Mouse (Mus musculus): ENCODE measurements at regions not wholly inside any gene's neighbourhood (a gene's known extent, or its start where the extent isn't known, plus 50 kb on each side); places are given as distances from the start of the nearest gene placed in this dataset.

- no peaks in the 10 kb centered on the region for H3K27me3 ChIP-seq (replicated peaks; ENCODE audit: control insufficient read depth, insufficient read depth, low read length)
- no peak overlapping the region for H3K4me2 ChIP-seq (ENCODE audit: low read length)
- H3K4me3 ChIP-seq (ENCODE audit: low read depth, low read length), result no peak overlapping the region
- DNase-seq (ENCODE audit: low spot score), result peak; percentile 55
- 32% methylated on average over 6 of the region's 6 CpGs for WGBS
- H3K9ac ChIP-seq (ENCODE audit: low read length), result no peak overlapping the region
- peaks cover 7% of the 10 kb centered on the region for H3K4me1 ChIP-seq (ENCODE audit: control insufficient read depth, insufficient read depth, low read length)
- peak; percentile 44; the same call in 1 of the 2 replicates for ATAC-seq
- no peaks in the 10 kb centered on the region for H3K36me3 ChIP-seq (ENCODE audit: control insufficient read depth, insufficient read depth, low read length)
- H3K9me3 ChIP-seq (replicated peaks; ENCODE audit: control insufficient read depth, low read length), result no peaks in the 10 kb centered on the region
- H3K27ac ChIP-seq (ENCODE audit: low read depth, low read length), result no peak overlapping the region
Measured at GRCm38 (mm10) chr1:76065783-76066182, 519.7 kb downstream of the Slc4a3 start.

DNA sequence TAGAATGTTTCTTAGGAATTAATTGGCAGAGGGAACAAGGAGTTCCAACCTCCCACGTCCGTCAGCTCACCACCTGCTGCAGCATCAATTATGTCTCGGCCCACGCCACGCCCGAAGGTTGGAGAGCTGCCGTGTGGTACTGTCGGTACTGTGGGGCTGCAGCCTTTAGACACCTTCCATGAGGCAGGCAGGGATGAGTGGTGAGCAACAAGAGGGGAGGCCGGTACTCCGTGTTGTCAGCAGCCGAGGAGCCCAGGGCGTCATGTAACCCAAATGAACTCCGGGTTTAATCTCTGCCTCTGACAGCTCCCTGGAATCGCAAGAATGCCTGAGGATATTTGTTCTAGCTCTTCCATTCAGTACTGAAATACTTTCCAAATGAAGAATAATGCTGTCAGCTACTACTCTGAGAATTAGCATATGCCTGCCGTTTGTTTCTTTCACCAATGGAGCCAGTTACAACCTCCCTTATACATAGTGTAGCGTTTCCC, 524.8 kb downstream of the Slc4a3 start:
- peak; percentile 27 for DNase-seq (ENCODE audit: low spot score)
- Histone ChIP-seq H3K4me2 (ENCODE audit: low read length) (no peak overlapping the region), H3K9me3 (replicated peaks; ENCODE audit: control insufficient read depth, low read length) (no peaks in the 10 kb centered on the region), H3K9ac (ENCODE audit: low read length) (no peak overlapping the region), H3K27me3 (replicated peaks; ENCODE audit: control insufficient read depth, insufficient read depth, low read length) (no peaks in the 10 kb centered on the region), H3K27ac (ENCODE audit: low read depth, low read length) (peak overlapping the region; percentile 3; the same call in 1 of the 2 replicates), H3K4me1 (ENCODE audit: control insufficient read depth, insufficient read depth, low read length) (peaks cover 14% of the 10 kb centered on the region), H3K4me3 (ENCODE audit: low read depth, low read length) (no peak overlapping the region), H3K36me3 (ENCODE audit: control insufficient read depth, insufficient read depth, low read length) (no peaks in the 10 kb centered on the region)
- 0 out of 2 replicates have a peak, but pooled peaks have one; percentile 26 for ATAC-seq
- 43% methylated on average over 16 of the region's 16 CpGs for WGBS

- H3K9me3 ChIP-seq (replicated peaks; ENCODE audit: control insufficient read depth, low read length), result no peaks in the 10 kb centered on the region
- DNase-seq (ENCODE audit: low spot score) (peak; percentile 9), ATAC-seq (no peak)
- no peak overlapping the region for H3K9ac ChIP-seq (ENCODE audit: low read length)
- WGBS, result 61% methylated on average over 3 of the region's 3 CpGs
- no peaks in the 10 kb centered on the region for H3K36me3 ChIP-seq (ENCODE audit: control insufficient read depth, insufficient read depth, low read length)
- H3K4me2 ChIP-seq (ENCODE audit: low read length), result 0 out of 2 replicates have a peak overlapping the region, but pooled peaks have one; percentile 28
- no peaks in the 10 kb centered on the region for H3K27me3 ChIP-seq (replicated peaks; ENCODE audit: control insufficient read depth, insufficient read depth, low read length)
- H3K27ac ChIP-seq (ENCODE audit: low read depth, low read length), result 0 out of 2 replicates have a peak overlapping the region, but pooled peaks have one; percentile 6
- H3K4me3 ChIP-seq (ENCODE audit: low read depth, low read length), result no peak overlapping the region
- peaks cover 13% of the 10 kb centered on the region for H3K4me1 ChIP-seq (ENCODE audit: control insufficient read depth, insufficient read depth, low read length)
Measured at GRCm38 (mm10) chr1:76075213-76075612, 529.1 kb downstream of the Slc4a3 start.

GRCm38 (mm10) chr1:76075685-76076455, 529.8 kb downstream of the Slc4a3 start:
- DNase-seq (ENCODE audit: low spot score), result peak; percentile 77
- H3K4me3 ChIP-seq (ENCODE audit: low read depth, low read length), result no peak overlapping the region
- H3K27ac ChIP-seq (ENCODE audit: low read depth, low read length), result peak overlapping the region; percentile 45; the same call in 1 of the 2 replicates
- 6% methylated on average over 10 of the region's 10 CpGs for WGBS
- no peaks in the 10 kb centered on the region for H3K36me3 ChIP-seq (ENCODE audit: control insufficient read depth, insufficient read depth, low read length)
- no peaks in the 10 kb centered on the region for H3K9me3 ChIP-seq (replicated peaks; ENCODE audit: control insufficient read depth, low read length)
- H3K9ac ChIP-seq (ENCODE audit: low read length), result no peak overlapping the region
- no peaks in the 10 kb centered on the region for H3K27me3 ChIP-seq (replicated peaks; ENCODE audit: control insufficient read depth, insufficient read depth, low read length)
- ATAC-seq, result peak; percentile 61
- H3K4me2 ChIP-seq (ENCODE audit: low read length), result peak overlapping the region; percentile 28
- peaks cover 9% of the 10 kb centered on the region for H3K4me1 ChIP-seq (ENCODE audit: control insufficient read depth, insufficient read depth, low read length)

GRCm38 (mm10) chr1:76080241-76080640, 534.2 kb downstream of the Slc4a3 start:
- Histone ChIP-seq H3K4me3 (ENCODE audit: low read depth, low read length) (no peak overlapping the region), H3K27me3 (replicated peaks; ENCODE audit: control insufficient read depth, insufficient read depth, low read length) (no peaks in the 10 kb centered on the region), H3K36me3 (ENCODE audit: control insufficient read depth, insufficient read depth, low read length) (no peaks in the 10 kb centered on the region), H3K27ac (ENCODE audit: low read depth, low read length) (no peak overlapping the region), H3K9ac (ENCODE audit: low read length) (no peak overlapping the region), H3K9me3 (replicated peaks; ENCODE audit: control insufficient read depth, low read length) (no peaks in the 10 kb centered on the region), H3K4me2 (ENCODE audit: low read length) (no peak overlapping the region), H3K4me1 (ENCODE audit: control insufficient read depth, insufficient read depth, low read length) (peaks cover 4% of the 10 kb centered on the region)
- DNase-seq (ENCODE audit: low spot score) (no peak), ATAC-seq (no peak)
- WGBS, result 74% methylated on average over 6 of the region's 6 CpGs

GRCm38 (mm10) chr1:76081700-76082099, 535.6 kb downstream of the Slc4a3 start:
- no peak for ATAC-seq
- H3K27ac ChIP-seq (ENCODE audit: low read depth, low read length), result no peak overlapping the region

GRCm38 (mm10) chr1:76083273-76084036, 537.4 kb downstream of the Slc4a3 start:
- no peaks in the 10 kb centered on the region for H3K9me3 ChIP-seq (replicated peaks; ENCODE audit: control insufficient read depth, low read length)
- ATAC-seq, result no peak
- no peak for DNase-seq (ENCODE audit: low spot score)
- H3K36me3 ChIP-seq (ENCODE audit: control insufficient read depth, insufficient read depth, low read length), result no peaks in the 10 kb centered on the region
- H3K27ac ChIP-seq (ENCODE audit: low read depth, low read length), result no peak overlapping the region
- no peak overlapping the region for H3K4me3 ChIP-seq (ENCODE audit: low read depth, low read length)
- no peaks in the 10 kb centered on the region for H3K27me3 ChIP-seq (replicated peaks; ENCODE audit: control insufficient read depth, insufficient read depth, low read length)
- 98% methylated on average over 3 of the region's 3 CpGs for WGBS
- H3K4me1 ChIP-seq (ENCODE audit: control insufficient read depth, insufficient read depth, low read length), result no peaks in the 10 kb centered on the region
- no peak overlapping the region for H3K9ac ChIP-seq (ENCODE audit: low read length)
- H3K4me2 ChIP-seq (ENCODE audit: low read length), result no peak overlapping the region

More at GRCm38 (mm10) chr1:76081700-76082099, 535.6 kb downstream of the Slc4a3 start:
- Histone ChIP-seq H3K9me3 (replicated peaks; ENCODE audit: control insufficient read depth, low read length) (no peaks in the 10 kb centered on the region), H3K4me2 (ENCODE audit: low read length) (no peak overlapping the region), H3K36me3 (ENCODE audit: control insufficient read depth, insufficient read depth, low read length) (no peaks in the 10 kb centered on the region), H3K27me3 (replicated peaks; ENCODE audit: control insufficient read depth, insufficient read depth, low read length) (no peaks in the 10 kb centered on the region), H3K4me3 (ENCODE audit: low read depth, low read length) (no peak overlapping the region), H3K9ac (ENCODE audit: low read length) (no peak overlapping the region), H3K4me1 (ENCODE audit: control insufficient read depth, insufficient read depth, low read length) (no peaks in the 10 kb centered on the region)
- WGBS, result 51% methylated on average over 4 of the region's 4 CpGs
- peak; percentile 11 for DNase-seq (ENCODE audit: low spot score)

GRCm38 (mm10) chr1:76091031-76091430, 545.0 kb downstream of the Slc4a3 start:
- peak; percentile 35 for DNase-seq (ENCODE audit: low spot score)
- H3K4me1 ChIP-seq (ENCODE audit: control insufficient read depth, insufficient read depth, low read length), result peaks cover 2% of the 10 kb centered on the region; the same call in 1 of the 2 replicates
- no peak overlapping the region for H3K4me3 ChIP-seq (ENCODE audit: low read depth, low read length)
- no peaks in the 10 kb centered on the region for H3K27me3 ChIP-seq (replicated peaks; ENCODE audit: control insufficient read depth, insufficient read depth, low read length)
- no peaks in the 10 kb centered on the region for H3K9me3 ChIP-seq (replicated peaks; ENCODE audit: control insufficient read depth, low read length)
- no peak overlapping the region for H3K27ac ChIP-seq (ENCODE audit: low read depth, low read length)
- no peak overlapping the region for H3K9ac ChIP-seq (ENCODE audit: low read length)
- no peak for ATAC-seq
- H3K4me2 ChIP-seq (ENCODE audit: low read length), result no peak overlapping the region
- 30% methylated on average over 5 of the region's 5 CpGs for WGBS
- H3K36me3 ChIP-seq (ENCODE audit: control insufficient read depth, insufficient read depth, low read length), result no peaks in the 10 kb centered on the region
